Mouse (Mus musculus): Measurements from ENCODE around the gene E4f1.

The E4f1 gene

GRCm38 (mm10) chr17:24469910-24470602 lies at the start of gene E4f1, which contains the start of gene Pgp:
TSS of gene E4f1 (minus strand) at chr17:24470313.
TSS of gene Pgp (plus strand) at chr17:24470392.
- peak; percentile 97 for DNase-seq (ENCODE audit: low spot score)

- DNase-seq (ENCODE audit: low spot score), result no peak
Measured at GRCm38 (mm10) chr17:24514270-24515257, 44.5 kb upstream of the E4f1 start.

GRCm38 (mm10) chr17:24513609-24514008 lies 43.5 kb upstream of the E4f1 start:
- peak; percentile 67 for DNase-seq (ENCODE audit: low spot score)

GRCm38 (mm10) chr17:24507806-24508460 lies 37.8 kb upstream of the E4f1 start:
- no peak for DNase-seq (ENCODE audit: low spot score)

- no peak for DNase-seq (ENCODE audit: low spot score)
Measured at GRCm38 (mm10) chr17:24507129-24507664, 37.1 kb upstream of the E4f1 start.

GRCm38 (mm10) chr17:24506332-24507070 lies 36.4 kb upstream of the E4f1 start:
- DNase-seq (ENCODE audit: low spot score), result peak; percentile 20

GRCm38 (mm10) chr17:24505286-24505955 lies 35.3 kb upstream of the E4f1 start:
- DNase-seq (ENCODE audit: low spot score), result no peak

GRCm38 (mm10) chr17:24504085-24504484 lies 34.0 kb upstream of the E4f1 start:
- DNase-seq (ENCODE audit: low spot score), result no peak

GRCm38 (mm10) chr17:24502208-24502607 lies 32.1 kb upstream of the E4f1 start:
- no peak for DNase-seq (ENCODE audit: low spot score)

GRCm38 (mm10) chr17:24496026-24496425 lies 25.9 kb upstream of the E4f1 start:
- DNase-seq (ENCODE audit: low spot score), result no peak

GRCm38 (mm10) chr17:24495443-24495842 lies 25.3 kb upstream of the E4f1 start:
- DNase-seq (ENCODE audit: low spot score), result no peak

GRCm38 (mm10) chr17:24494627-24495335 lies 24.7 kb upstream of the E4f1 start:
- DNase-seq (ENCODE audit: low spot score), result peak; percentile 81

- DNase-seq (ENCODE audit: low spot score), result peak; percentile 37
Measured at GRCm38 (mm10) chr17:24490399-24490798, 20.3 kb upstream of the E4f1 start.

GRCm38 (mm10) chr17:24489265-24490030 lies 19.3 kb upstream of the E4f1 start:
- peak; percentile 38 for DNase-seq (ENCODE audit: low spot score)

- DNase-seq (ENCODE audit: low spot score), result peak; percentile 58
Measured at GRCm38 (mm10) chr17:24488662-24489264, 18.6 kb upstream of the E4f1 start.

GRCm38 (mm10) chr17:24488186-24488661 lies 18.1 kb upstream of the E4f1 start, which contains the start of gene Caskin1:
TSS of gene Caskin1 (plus strand) at chr17:24488601.
- DNase-seq (ENCODE audit: low spot score), result peak; percentile 57

- no peak for DNase-seq (ENCODE audit: low spot score)
Measured at GRCm38 (mm10) chr17:24485090-24485860, 15.2 kb upstream of the E4f1 start.

GRCm38 (mm10) chr17:24483495-24483894 lies 13.4 kb upstream of the E4f1 start:
- DNase-seq (ENCODE audit: low spot score), result no peak

Measured in embryo, embryonic 10.5 days (tissue).